Mouse (Mus musculus): ENCODE data around the gene Cct5. TPM values are rescaled to one million over a fixed set of nuclear protein-coding genes. Genes with fewer than 3 reads are reported as not detected.

The Cct5 gene
- total RNA-seq, 1 experiment, result 695 TPM

- in situ Hi-C loops (cut with MboI; ENCODE audit: low sequenced_read_pairs in 2 of 2, unreplicated experiment in 2 of 2), result no loop called here
- no peak for DNase-seq (ENCODE audit: low read depth, low spot score)
- TF ChIP-seq MAFK (IDR thresholded peaks at IDR 0.05; ENCODE audit: insufficient read depth, low read depth, low read length) (no peak), CHD2 (IDR thresholded peaks at IDR 0.05; ENCODE audit: low read depth, low read length) (no peak), HCFC1 (IDR thresholded peaks at IDR 0.05; ENCODE audit: borderline replicate concordance, insufficient read depth, low read length) (no peak), ZC3H11A (IDR thresholded peaks at IDR 0.05; ENCODE audit: borderline replicate concordance, low read depth, low read length) (no peak), ZNF384 (IDR thresholded peaks at IDR 0.05; ENCODE audit: low read depth, low read length) (no peak)
- peaks cover 2% of the 10 kb centered on the region in 2 experiments; a peak in 1 of 4 replicates for H3K4me1 ChIP-seq (ENCODE audit: control insufficient read depth in 2 of 2, insufficient read depth in 2 of 2, low read length in 2 of 2, poor library complexity in 1 of 2)
- no peak overlapping the region for H3K4me3 ChIP-seq (ENCODE audit: insufficient read depth in 1 of 2, low read depth in 1 of 2, low read length in 2 of 2, poor library complexity in 1 of 2, severe bottlenecking in 1 of 2)
- no peak overlapping the region for H3K9ac ChIP-seq (ENCODE audit: insufficient read depth, low read depth, low read length, poor library complexity, severe bottlenecking)
- H3K36me3 ChIP-seq (ENCODE audit: control insufficient read depth, insufficient read depth, low read length, poor library complexity, severe bottlenecking), result no peaks in the 10 kb centered on the region
- no peaks in the 10 kb centered on the region for H3K9me3 ChIP-seq (ENCODE audit: control insufficient read depth, insufficient read depth, low read depth, low read length)
- no peak overlapping the region for H3K27ac ChIP-seq (ENCODE audit: insufficient read depth, low read depth, low read length, poor library complexity, severe bottlenecking)
Measured at GRCm38 (mm10) chr15:31570959-31571358, 30.6 kb downstream of the Cct5 start.

DNA sequence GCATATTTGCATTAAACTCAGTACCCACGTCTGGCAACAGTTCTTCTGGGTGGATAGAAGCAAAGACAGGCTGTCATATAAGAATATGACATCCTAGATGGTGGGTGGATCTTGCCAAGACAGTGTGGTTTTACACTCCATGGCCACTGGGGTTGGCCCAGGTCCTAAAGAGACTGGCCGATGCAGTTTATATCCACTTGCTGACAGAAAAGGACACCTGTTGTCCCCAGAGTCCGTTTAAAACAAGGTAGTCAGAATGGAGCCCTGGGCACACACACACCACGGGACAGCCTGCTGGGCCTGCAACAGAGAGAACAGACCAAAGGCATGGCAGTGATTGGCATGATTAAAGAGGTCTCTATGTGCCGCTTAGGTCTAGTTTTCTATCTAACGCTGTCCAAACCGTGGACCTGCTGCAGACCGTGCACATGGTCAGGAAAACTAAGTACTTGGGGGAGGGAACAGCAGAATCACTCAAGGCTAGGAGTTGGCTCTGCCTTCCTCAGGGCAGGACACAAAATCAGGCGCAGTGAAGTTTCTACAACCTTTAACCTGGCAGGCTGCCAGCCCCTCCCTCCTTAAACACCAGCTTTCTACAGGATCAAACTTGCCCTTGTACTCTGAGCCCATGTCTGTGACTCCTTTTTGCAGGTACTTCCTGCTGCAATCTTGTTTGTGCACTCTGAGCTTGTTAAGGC lies 32.1 kb downstream of the Cct5 start:
- in situ Hi-C loops (cut with MboI; ENCODE audit: low sequenced_read_pairs in 2 of 2, unreplicated experiment in 2 of 2), result no loop called here
- no peak for DNase-seq (ENCODE audit: low read depth, low spot score)
- Histone ChIP-seq H3K4me1 (ENCODE audit: control insufficient read depth in 2 of 2, insufficient read depth in 2 of 2, low read length in 2 of 2, poor library complexity in 1 of 2) (peaks cover 2% of the 10 kb centered on the region in 2 experiments; a peak in 1 of 4 replicates), H3K27ac (ENCODE audit: insufficient read depth, low read depth, low read length, poor library complexity, severe bottlenecking) (no peak overlapping the region), H3K36me3 (ENCODE audit: control insufficient read depth, insufficient read depth, low read length, poor library complexity, severe bottlenecking) (no peaks in the 10 kb centered on the region), H3K9me3 (ENCODE audit: control insufficient read depth, insufficient read depth, low read depth, low read length) (no peaks in the 10 kb centered on the region), H3K9ac (ENCODE audit: insufficient read depth, low read depth, low read length, poor library complexity, severe bottlenecking) (no peak overlapping the region), H3K4me3 (ENCODE audit: insufficient read depth in 1 of 2, low read depth in 1 of 2, low read length in 2 of 2, poor library complexity in 1 of 2, severe bottlenecking in 1 of 2) (no peak overlapping the region)
- TF ChIP-seq ZNF384 (IDR thresholded peaks at IDR 0.05; ENCODE audit: low read depth, low read length), result no peak
- no peak for TF ChIP-seq ZC3H11A (IDR thresholded peaks at IDR 0.05; ENCODE audit: borderline replicate concordance, low read depth, low read length)
- TF ChIP-seq MAFK (IDR thresholded peaks at IDR 0.05; ENCODE audit: insufficient read depth, low read depth, low read length), result no peak
- TF ChIP-seq CHD2 (IDR thresholded peaks at IDR 0.05; ENCODE audit: low read depth, low read length), result no peak
- no peak for TF ChIP-seq HCFC1 (IDR thresholded peaks at IDR 0.05; ENCODE audit: borderline replicate concordance, insufficient read depth, low read length)

- Histone ChIP-seq H3K9ac (ENCODE audit: insufficient read depth, low read depth, low read length, poor library complexity, severe bottlenecking) (no peak overlapping the region), H3K4me3 (ENCODE audit: insufficient read depth in 1 of 2, low read depth in 1 of 2, low read length in 2 of 2, poor library complexity in 1 of 2, severe bottlenecking in 1 of 2) (0 out of 4 replicates have a peak overlapping the region, but pooled peaks of 1 of the 2 experiments have one; percentile 16), H3K4me1 (ENCODE audit: control insufficient read depth in 2 of 2, insufficient read depth in 2 of 2, low read length in 2 of 2, poor library complexity in 1 of 2) (peaks cover 2 to 5% of the 10 kb centered on the region in 2 experiments; a peak in 2 of 4 replicates), H3K9me3 (ENCODE audit: control insufficient read depth, insufficient read depth, low read depth, low read length) (no peaks in the 10 kb centered on the region), H3K36me3 (ENCODE audit: control insufficient read depth, insufficient read depth, low read length, poor library complexity, severe bottlenecking) (no peaks in the 10 kb centered on the region), H3K27ac (ENCODE audit: insufficient read depth, low read depth, low read length, poor library complexity, severe bottlenecking) (no peak overlapping the region)
- TF ChIP-seq MAFK (IDR thresholded peaks at IDR 0.05; ENCODE audit: insufficient read depth, low read depth, low read length) (no peak), HCFC1 (IDR thresholded peaks at IDR 0.05; ENCODE audit: borderline replicate concordance, insufficient read depth, low read length) (no peak), CHD2 (IDR thresholded peaks at IDR 0.05; ENCODE audit: low read depth, low read length) (peak; percentile 39; the same call in 1 of the 2 replicates)
- in situ Hi-C loops (cut with MboI; ENCODE audit: low sequenced_read_pairs in 2 of 2, unreplicated experiment in 2 of 2), result no loop called here
- DNase-seq (ENCODE audit: low read depth, low spot score), result no peak
Measured at GRCm38 (mm10) chr15:31568581-31568996, 33.0 kb downstream of the Cct5 start.

DNA sequence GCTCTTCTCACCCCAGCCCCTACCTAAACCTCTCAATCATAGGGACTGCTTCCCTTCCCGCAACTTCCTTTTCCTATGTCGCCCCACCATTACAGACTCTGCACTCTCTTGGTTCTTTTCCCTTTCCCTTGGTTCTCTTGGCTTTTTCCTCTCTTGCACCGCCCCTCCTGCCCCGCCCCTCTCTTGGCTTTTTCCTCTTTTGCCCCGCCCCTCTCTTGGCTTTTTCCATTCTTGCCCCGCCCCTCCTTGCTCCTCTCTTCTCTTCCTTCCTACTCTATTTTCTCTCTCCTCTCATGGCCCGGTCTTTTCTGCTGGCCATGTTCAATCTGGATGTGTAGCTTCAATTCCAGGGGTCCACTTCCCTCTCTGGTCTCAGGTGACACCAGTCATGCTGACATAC lies 34.2 kb downstream of the Cct5 start:
- Histone ChIP-seq H3K4me3 (ENCODE audit: insufficient read depth in 1 of 2, low read depth in 1 of 2, low read length in 2 of 2, poor library complexity in 1 of 2, severe bottlenecking in 1 of 2) (no peak overlapping the region), H3K27ac (ENCODE audit: insufficient read depth, low read depth, low read length, poor library complexity, severe bottlenecking) (no peak overlapping the region), H3K36me3 (ENCODE audit: control insufficient read depth, insufficient read depth, low read length, poor library complexity, severe bottlenecking) (no peaks in the 10 kb centered on the region), H3K4me1 (ENCODE audit: control insufficient read depth in 2 of 2, insufficient read depth in 2 of 2, low read length in 2 of 2, poor library complexity in 1 of 2) (peaks cover 2 to 5% of the 10 kb centered on the region in 2 experiments; a peak in 2 of 4 replicates), H3K9ac (ENCODE audit: insufficient read depth, low read depth, low read length, poor library complexity, severe bottlenecking) (no peak overlapping the region), H3K9me3 (ENCODE audit: control insufficient read depth, insufficient read depth, low read depth, low read length) (no peaks in the 10 kb centered on the region)
- DNase-seq (ENCODE audit: low read depth, low spot score), result peak; percentile 40
- in situ Hi-C loops (cut with MboI; ENCODE audit: low sequenced_read_pairs in 2 of 2, unreplicated experiment in 2 of 2), result no loop called here
- TF ChIP-seq MAFK (IDR thresholded peaks at IDR 0.05; ENCODE audit: insufficient read depth, low read depth, low read length) (no peak), HCFC1 (IDR thresholded peaks at IDR 0.05; ENCODE audit: borderline replicate concordance, insufficient read depth, low read length) (no peak), ZC3H11A (IDR thresholded peaks at IDR 0.05; ENCODE audit: borderline replicate concordance, low read depth, low read length) (no peak), CHD2 (IDR thresholded peaks at IDR 0.05; ENCODE audit: low read depth, low read length) (no peak), ZNF384 (IDR thresholded peaks at IDR 0.05; ENCODE audit: low read depth, low read length) (no peak)

Measured in ES-E14 (cell line).